Mouse (Mus musculus): Measurements from ENCODE around the gene Lrch3. TPM values are rescaled to one million over a fixed set of nuclear protein-coding genes. Genes with fewer than 3 reads are reported as not detected.
"Not testable (repeated sequence)": the region's sequence is repeated elsewhere in the genome, so short reads cannot be mapped to it uniquely, and the experiment has no call there.

Gene Lrch3
- polyA plus RNA-seq, 1 experiment from 2014 or later = 25.3 TPM

- ATAC-seq (ENCODE audit: low read depth) (no peak), DNase-seq (ENCODE audit: low spot score) (no peak)
- Histone ChIP-seq H3K36me3 (ENCODE audit: control insufficient read depth, insufficient read depth, low read length) (no peaks in the 10 kb centered on the region), H3K4me2 (ENCODE audit: low read depth, low read length) (no peak overlapping the region), H3K9ac (ENCODE audit: low read depth, low read length) (no peak overlapping the region), H3K27ac (replicated peaks; ENCODE audit: low read depth, low read length) (no peak overlapping the region), H3K27me3 (replicated peaks; ENCODE audit: control insufficient read depth, insufficient read depth, low read length) (no peaks in the 10 kb centered on the region), H3K9me3 (ENCODE audit: control insufficient read depth, low read length) (no peaks in the 10 kb centered on the region), H3K4me3 (ENCODE audit: low read depth, low read length) (no peak overlapping the region), H3K4me1 (ENCODE audit: control insufficient read depth, insufficient read depth, low read length) (no peaks in the 10 kb centered on the region)
- WGBS = 85% methylated on average over 7 of the region's 7 CpGs
Measured at GRCm38 (mm10) chr16:33026357-33026756, 112.5 kb downstream of the Lrch3 start.

GRCm38 (mm10) chr16:33036006-33036405, 122.1 kb downstream of the Lrch3 start:
- no peaks in the 10 kb centered on the region for H3K4me1 ChIP-seq (ENCODE audit: control insufficient read depth, insufficient read depth, low read length)
- H3K9me3 ChIP-seq (ENCODE audit: control insufficient read depth, low read length) = no peaks in the 10 kb centered on the region
- no peak overlapping the region for H3K27ac ChIP-seq (replicated peaks; ENCODE audit: low read depth, low read length)
- H3K36me3 ChIP-seq (ENCODE audit: control insufficient read depth, insufficient read depth, low read length) = no peaks in the 10 kb centered on the region
- H3K4me2 ChIP-seq (ENCODE audit: low read depth, low read length) = no peak overlapping the region
- ATAC-seq (ENCODE audit: low read depth) (no peak), DNase-seq (ENCODE audit: low spot score) (no peak)
- H3K4me3 ChIP-seq (ENCODE audit: low read depth, low read length) = no peak overlapping the region
- H3K27me3 ChIP-seq (replicated peaks; ENCODE audit: control insufficient read depth, insufficient read depth, low read length) = no peaks in the 10 kb centered on the region
- WGBS = 62% methylated on average over 4 of the region's 4 CpGs
- no peak overlapping the region for H3K9ac ChIP-seq (ENCODE audit: low read depth, low read length)

- Histone ChIP-seq H3K4me2 (ENCODE audit: low read depth, low read length) (no peak overlapping the region), H3K27me3 (replicated peaks; ENCODE audit: control insufficient read depth, insufficient read depth, low read length) (no peaks in the 10 kb centered on the region), H3K36me3 (ENCODE audit: control insufficient read depth, insufficient read depth, low read length) (no peaks in the 10 kb centered on the region), H3K4me3 (ENCODE audit: low read depth, low read length) (no peak overlapping the region), H3K4me1 (ENCODE audit: control insufficient read depth, insufficient read depth, low read length) (no peaks in the 10 kb centered on the region), H3K9ac (ENCODE audit: low read depth, low read length) (no peak overlapping the region), H3K9me3 (ENCODE audit: control insufficient read depth, low read length) (no peaks in the 10 kb centered on the region), H3K27ac (replicated peaks; ENCODE audit: low read depth, low read length) (no peak overlapping the region)
- ATAC-seq (ENCODE audit: low read depth) (no peak), DNase-seq (ENCODE audit: low spot score) (no peak)
- 92% methylated on average over 1 of the region's 1 CpGs for WGBS
Measured at GRCm38 (mm10) chr16:33042682-33043081, 128.8 kb downstream of the Lrch3 start.

DNA sequence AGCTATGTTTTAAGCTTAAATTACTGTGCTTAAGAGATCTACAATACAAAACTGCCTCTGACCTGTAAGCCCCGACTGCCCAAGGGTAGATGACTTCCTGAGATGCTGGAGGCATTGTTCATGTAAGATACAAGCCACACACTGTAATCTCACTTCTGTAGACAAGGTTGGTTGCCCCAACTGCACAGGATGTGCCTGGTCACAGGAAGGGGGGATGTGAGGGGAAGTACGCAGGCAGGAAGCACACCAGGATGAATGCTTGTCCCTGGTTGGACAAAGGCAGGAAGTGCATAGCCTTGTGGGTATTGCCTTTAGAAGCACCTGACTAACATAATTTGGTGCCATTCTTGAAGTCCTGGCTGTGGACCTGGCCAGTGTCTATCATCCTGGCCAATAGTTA, 129.4 kb downstream of the Lrch3 start:
- Histone ChIP-seq H3K9ac (ENCODE audit: low read depth, low read length) (no peak overlapping the region), H3K4me1 (ENCODE audit: control insufficient read depth, insufficient read depth, low read length) (no peaks in the 10 kb centered on the region), H3K9me3 (ENCODE audit: control insufficient read depth, low read length) (no peaks in the 10 kb centered on the region), H3K4me2 (ENCODE audit: low read depth, low read length) (no peak overlapping the region), H3K27ac (replicated peaks; ENCODE audit: low read depth, low read length) (no peak overlapping the region), H3K4me3 (ENCODE audit: low read depth, low read length) (no peak overlapping the region), H3K36me3 (ENCODE audit: control insufficient read depth, insufficient read depth, low read length) (no peaks in the 10 kb centered on the region), H3K27me3 (replicated peaks; ENCODE audit: control insufficient read depth, insufficient read depth, low read length) (no peaks in the 10 kb centered on the region)
- ATAC-seq (ENCODE audit: low read depth) (no peak), DNase-seq (ENCODE audit: low spot score) (no peak)
- 70% methylated on average over 2 of the region's 2 CpGs for WGBS

DNA sequence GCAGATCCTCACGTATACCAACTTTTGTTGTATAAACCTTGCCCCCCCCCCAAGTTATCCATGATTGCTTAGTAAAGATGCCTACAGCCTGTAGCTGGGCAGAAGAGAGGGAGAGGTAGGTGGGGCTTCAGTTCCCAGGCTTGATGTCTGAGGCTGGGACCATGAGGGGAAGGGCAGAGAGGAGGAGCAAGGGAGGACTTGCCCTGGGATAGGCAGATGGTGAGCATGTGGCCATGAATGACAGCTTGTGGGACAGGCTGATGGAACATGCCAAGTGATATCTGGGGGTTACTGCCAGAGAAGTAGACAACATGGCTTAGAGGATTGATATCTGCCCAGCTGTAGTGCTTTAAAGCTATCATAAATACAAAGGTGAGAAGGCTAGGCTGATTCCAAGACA, 134.1 kb downstream of the Lrch3 start:
- H3K27me3 ChIP-seq (replicated peaks; ENCODE audit: control insufficient read depth, insufficient read depth, low read length) = no peaks in the 10 kb centered on the region
- 89% methylated on average over 1 of the region's 1 CpGs for WGBS
- no peaks in the 10 kb centered on the region for H3K9me3 ChIP-seq (ENCODE audit: control insufficient read depth, low read length)
- no peak for DNase-seq (ENCODE audit: low spot score)
- no peaks in the 10 kb centered on the region for H3K4me1 ChIP-seq (ENCODE audit: control insufficient read depth, insufficient read depth, low read length)
- ATAC-seq (ENCODE audit: low read depth) = no peak
- H3K4me3 ChIP-seq (ENCODE audit: low read depth, low read length) = no peak overlapping the region
- H3K4me2 ChIP-seq (ENCODE audit: low read depth, low read length) = no peak overlapping the region
- H3K36me3 ChIP-seq (ENCODE audit: control insufficient read depth, insufficient read depth, low read length) = no peaks in the 10 kb centered on the region
- H3K27ac ChIP-seq (replicated peaks; ENCODE audit: low read depth, low read length) = no peak overlapping the region
- no peak overlapping the region for H3K9ac ChIP-seq (ENCODE audit: low read depth, low read length)

GRCm38 (mm10) chr16:33048686-33049085, 134.8 kb downstream of the Lrch3 start:
- no peak for DNase-seq (ENCODE audit: low spot score)
- WGBS = 70% methylated on average over 2 of the region's 2 CpGs

DNA sequence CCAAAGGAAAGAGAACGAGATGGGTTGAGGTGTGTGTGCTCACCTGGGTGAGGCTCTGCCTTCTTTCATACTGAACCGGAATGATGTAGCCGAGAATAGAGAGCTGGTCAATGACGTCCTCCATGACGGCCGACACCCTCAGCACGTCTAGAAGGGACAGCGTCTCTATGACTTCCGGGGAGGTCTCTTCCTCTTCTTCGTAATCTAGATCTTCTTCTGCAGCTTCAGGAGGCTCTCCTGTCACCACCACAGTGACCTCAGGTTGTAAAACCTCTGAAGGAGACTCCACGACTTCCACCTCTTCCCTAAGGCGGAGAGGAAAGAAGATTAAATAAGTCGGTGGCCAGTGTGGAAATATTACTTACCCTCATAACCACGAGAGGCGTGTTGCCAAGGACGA, 135.9 kb downstream of the Lrch3 start:
- no peak overlapping the region for H3K4me2 ChIP-seq (ENCODE audit: low read depth, low read length)
- no peak overlapping the region for H3K9ac ChIP-seq (ENCODE audit: low read depth, low read length)
- WGBS = 89% methylated on average over 16 of the region's 16 CpGs
- H3K9me3 ChIP-seq (ENCODE audit: control insufficient read depth, low read length) = no peaks in the 10 kb centered on the region
- H3K36me3 ChIP-seq (ENCODE audit: control insufficient read depth, insufficient read depth, low read length) = no peaks in the 10 kb centered on the region
- no peak for ATAC-seq (ENCODE audit: low read depth)
- DNase-seq (ENCODE audit: low spot score) = no peak
- H3K4me3 ChIP-seq (ENCODE audit: low read depth, low read length) = no peak overlapping the region
- no peaks in the 10 kb centered on the region for H3K27me3 ChIP-seq (replicated peaks; ENCODE audit: control insufficient read depth, insufficient read depth, low read length)
- H3K4me1 ChIP-seq (ENCODE audit: control insufficient read depth, insufficient read depth, low read length) = no peaks in the 10 kb centered on the region
- no peak overlapping the region for H3K27ac ChIP-seq (replicated peaks; ENCODE audit: low read depth, low read length)

More at GRCm38 (mm10) chr16:33048686-33049085, 134.8 kb downstream of the Lrch3 start:
- Histone ChIP-seq H3K27ac (replicated peaks; ENCODE audit: low read depth, low read length) (no peak overlapping the region), H3K9me3 (ENCODE audit: control insufficient read depth, low read length) (no peaks in the 10 kb centered on the region), H3K4me2 (ENCODE audit: low read depth, low read length) (no peak overlapping the region), H3K9ac (ENCODE audit: low read depth, low read length) (no peak overlapping the region), H3K36me3 (ENCODE audit: control insufficient read depth, insufficient read depth, low read length) (no peaks in the 10 kb centered on the region), H3K27me3 (replicated peaks; ENCODE audit: control insufficient read depth, insufficient read depth, low read length) (no peaks in the 10 kb centered on the region), H3K4me1 (ENCODE audit: control insufficient read depth, insufficient read depth, low read length) (no peaks in the 10 kb centered on the region), H3K4me3 (ENCODE audit: low read depth, low read length) (no peak overlapping the region)
- no peak for ATAC-seq (ENCODE audit: low read depth)

DNA sequence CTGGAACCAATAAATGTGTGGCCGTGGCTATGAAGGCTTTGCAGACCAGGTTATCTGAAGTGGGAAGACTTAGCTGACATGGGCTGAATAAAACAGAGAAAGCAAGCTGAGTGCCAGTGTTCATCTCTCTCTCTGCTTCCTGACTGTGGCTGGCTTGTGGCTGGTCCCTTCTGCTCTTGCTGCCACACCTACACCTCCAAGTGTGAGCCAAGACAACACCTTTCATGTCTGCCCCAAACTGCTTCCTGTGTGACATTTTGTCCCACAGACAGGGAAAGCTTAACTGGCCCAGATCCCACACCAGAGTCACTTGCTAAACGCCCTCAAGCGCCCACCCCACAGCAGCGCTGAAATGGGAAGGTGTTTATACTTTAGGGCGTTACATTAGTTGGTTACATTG, 139.2 kb downstream of the Lrch3 start:
- Histone ChIP-seq H3K4me2 (ENCODE audit: low read depth, low read length) (no peak overlapping the region), H3K27me3 (replicated peaks; ENCODE audit: control insufficient read depth, insufficient read depth, low read length) (no peaks in the 10 kb centered on the region), H3K27ac (replicated peaks; ENCODE audit: low read depth, low read length) (no peak overlapping the region), H3K4me3 (ENCODE audit: low read depth, low read length) (no peak overlapping the region), H3K4me1 (ENCODE audit: control insufficient read depth, insufficient read depth, low read length) (peaks cover 8% of the 10 kb centered on the region), H3K9me3 (ENCODE audit: control insufficient read depth, low read length) (no peaks in the 10 kb centered on the region), H3K36me3 (ENCODE audit: control insufficient read depth, insufficient read depth, low read length) (peaks cover 4% of the 10 kb centered on the region), H3K9ac (ENCODE audit: low read depth, low read length) (no peak overlapping the region)
- no peak for DNase-seq (ENCODE audit: low spot score)
- ATAC-seq (ENCODE audit: low read depth) = no peak
- 68% methylated on average over 5 of the region's 5 CpGs for WGBS

DNA sequence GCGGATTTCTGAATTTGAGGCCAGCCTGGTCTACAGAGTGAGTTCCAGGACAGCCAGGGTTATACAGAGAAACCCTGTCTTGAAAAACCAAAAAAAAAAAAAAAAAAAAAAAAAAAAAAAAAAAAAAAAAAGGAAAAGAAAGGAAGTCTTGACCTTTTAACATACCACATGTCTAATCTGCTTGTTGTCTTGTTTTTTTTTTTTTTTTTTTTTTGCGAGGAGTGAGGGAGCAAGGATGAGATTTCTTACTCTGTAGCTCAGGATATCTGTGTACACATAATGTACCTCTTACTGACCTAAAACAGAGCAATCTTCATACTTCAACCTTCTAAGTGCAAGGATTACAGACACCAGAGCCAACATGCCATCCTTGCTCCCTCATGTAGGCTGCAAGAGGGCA, 141.0 kb downstream of the Lrch3 start:
- H3K27ac ChIP-seq (replicated peaks; ENCODE audit: low read depth, low read length); H3K4me3 ChIP-seq (ENCODE audit: low read depth, low read length): not testable (repeated sequence)
- WGBS = 88% methylated on average over 2 of the region's 2 CpGs

More for the DNA sequence above, 141.0 kb downstream of the Lrch3 start:
- not testable (repeated sequence) for ATAC-seq (ENCODE audit: low read depth); DNase-seq (ENCODE audit: low spot score); H3K9me3 ChIP-seq (ENCODE audit: control insufficient read depth, low read length); H3K27me3 ChIP-seq (replicated peaks; ENCODE audit: control insufficient read depth, insufficient read depth, low read length); H3K9ac ChIP-seq (ENCODE audit: low read depth, low read length); H3K4me2 ChIP-seq (ENCODE audit: low read depth, low read length); H3K4me1 ChIP-seq (ENCODE audit: control insufficient read depth, insufficient read depth, low read length)
- H3K36me3 ChIP-seq (ENCODE audit: control insufficient read depth, insufficient read depth, low read length) = peaks cover 22% of the 10 kb centered on the region
